Mouse (Mus musculus) embryo, embryonic 11 days (tissue): ENCODE results near the gene Ppp1r2.

Experiments
- DNase-seq: peaks from one replicate; pipeline ENCODE4 v3.0.0-alpha.2; 2015

Gene Ppp1r2

GRCm38 (mm10) chr16:31233167-31233498 is 41.9 kb downstream of the Ppp1r2 start:
- DNase-seq: no peak

GRCm38 (mm10) chr16:31232491-31233166 is 42.4 kb downstream of the Ppp1r2 start:
- no peak for DNase-seq

DNA sequence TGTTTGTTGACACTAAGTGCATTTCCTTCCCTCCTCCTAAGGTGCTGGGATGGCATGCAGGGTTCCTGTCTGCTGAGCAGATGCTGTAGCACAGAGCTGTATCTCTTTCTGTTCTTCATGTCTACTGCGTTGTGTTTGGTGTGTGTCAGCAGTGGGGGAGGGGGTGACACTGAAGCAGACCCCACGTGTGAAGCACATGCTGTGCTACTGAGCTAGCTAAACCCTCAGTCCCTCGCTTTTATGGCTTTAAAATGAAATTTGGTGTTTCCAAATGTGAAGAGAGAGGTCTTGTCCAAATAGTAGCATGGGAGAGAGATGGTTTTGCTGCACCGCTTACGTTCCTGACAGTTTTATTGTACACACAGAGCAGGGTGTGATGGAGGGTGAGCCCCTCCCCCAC is 43.5 kb downstream of the Ppp1r2 start:
- DNase-seq: no peak

GRCm38 (mm10) chr16:31227746-31228145 is 47.3 kb downstream of the Ppp1r2 start:
- no peak for DNase-seq

DNA sequence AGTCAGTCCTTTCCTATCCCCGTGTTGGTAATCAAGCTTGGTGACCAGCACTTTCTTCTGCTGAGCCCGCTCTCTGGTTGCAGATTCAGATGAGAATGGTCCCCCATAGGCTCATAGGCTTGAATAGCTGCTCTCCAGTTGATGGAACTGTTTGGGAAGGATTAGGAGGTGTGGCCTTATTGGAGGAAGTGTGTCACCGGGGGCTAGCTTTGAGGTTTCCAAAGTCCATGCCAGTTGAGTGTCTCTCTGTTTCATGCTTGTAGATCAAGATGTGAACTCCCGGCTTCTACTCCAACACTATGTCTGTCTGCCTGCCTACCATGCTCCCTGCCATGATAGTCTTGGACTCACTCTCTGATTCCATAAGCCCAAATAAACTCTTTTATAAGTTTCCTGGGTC is 59.8 kb downstream of the Ppp1r2 start:
- no peak for DNase-seq

DNA sequence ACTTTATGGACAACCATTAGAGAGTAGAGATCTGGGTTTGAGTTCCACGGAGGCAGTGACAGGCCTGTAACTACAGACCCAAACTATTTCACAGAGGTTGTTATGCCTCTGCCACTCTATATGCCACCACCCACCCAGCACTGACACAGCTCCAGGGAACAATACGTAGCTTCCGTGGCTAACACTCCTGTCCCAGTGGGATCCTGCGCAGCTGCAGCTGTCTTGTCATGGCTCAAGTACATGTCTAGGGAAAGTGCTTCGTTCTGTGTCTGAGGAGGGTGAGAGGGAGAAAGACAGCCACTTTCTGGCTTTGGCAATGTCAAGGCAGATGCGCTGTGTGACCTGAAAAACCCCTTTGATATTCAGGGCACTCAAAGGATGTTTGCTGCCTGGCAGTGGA is 61.6 kb downstream of the Ppp1r2 start:
- DNase-seq: no peak

- no peak for DNase-seq
These were observed 63.6 kb downstream of the Ppp1r2 start for GRCm38 (mm10) chr16:31211503-31211902.

- no peak for DNase-seq
These were observed 64.6 kb downstream of the Ppp1r2 start for GRCm38 (mm10) chr16:31210453-31210852.

DNA sequence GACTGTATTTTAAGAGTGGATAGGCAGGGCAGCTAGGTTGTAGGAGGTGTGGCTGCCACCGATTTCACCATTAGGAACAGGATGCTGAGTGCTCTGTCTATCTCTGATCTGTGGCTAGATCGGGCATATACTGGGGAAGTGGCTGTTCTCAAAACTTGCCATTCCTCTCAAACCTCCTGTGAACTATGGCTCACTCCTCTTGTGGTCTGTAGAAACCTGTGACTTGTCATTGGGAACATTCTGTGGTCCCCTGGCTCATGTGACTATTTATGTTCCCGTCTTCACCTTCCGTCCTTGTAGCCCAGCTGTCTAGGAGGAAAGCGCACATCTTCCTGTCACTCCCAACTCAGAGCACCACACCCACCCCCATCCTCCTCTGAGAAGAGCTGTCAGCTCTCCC is 65.2 kb downstream of the Ppp1r2 start:
- no peak for DNase-seq

DNA sequence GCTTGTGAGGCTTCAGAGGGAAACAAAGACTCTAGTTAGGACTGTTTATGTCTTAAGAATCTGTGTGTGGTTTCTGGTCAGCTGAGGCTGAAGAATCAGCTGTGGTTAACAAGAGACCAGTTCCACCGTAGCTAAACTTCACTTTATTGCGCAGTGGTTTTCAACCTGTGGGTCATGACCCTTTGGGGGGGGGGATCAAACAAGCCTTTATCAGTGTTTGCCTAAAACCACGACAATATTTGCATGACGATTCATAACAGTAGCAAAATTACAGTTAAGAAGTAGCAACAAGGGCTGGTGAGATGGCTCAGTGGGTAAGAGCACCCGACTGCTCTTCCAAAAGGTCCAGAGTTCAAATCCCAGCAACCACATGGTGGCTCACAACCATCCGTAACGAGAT is 69.4 kb downstream of the Ppp1r2 start:
- DNase-seq: no peak

DNA sequence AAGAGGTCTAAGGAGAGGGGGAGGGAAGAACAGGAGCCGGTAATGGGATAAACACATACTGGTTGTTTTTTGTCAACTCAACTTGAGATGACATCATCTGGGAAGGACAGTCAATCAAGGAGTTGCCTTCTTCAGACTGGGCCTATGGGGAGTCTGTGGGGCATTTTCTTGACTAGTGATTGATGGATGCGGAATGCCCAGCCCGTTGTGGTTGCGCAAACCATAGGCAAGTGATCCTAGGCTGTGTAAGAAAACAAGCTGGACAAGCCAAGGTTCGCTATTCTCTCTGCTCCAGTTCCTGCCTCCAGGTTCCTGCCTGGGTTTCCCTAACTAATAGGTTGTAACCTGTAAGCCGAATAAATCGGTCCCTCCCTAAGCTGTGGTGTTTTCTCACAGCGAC is 69.9 kb downstream of the Ppp1r2 start:
- no peak for DNase-seq

GRCm38 (mm10) chr16:31204216-31204615 is 70.9 kb downstream of the Ppp1r2 start:
- no peak for DNase-seq

- no peak for DNase-seq
These were observed 73.4 kb downstream of the Ppp1r2 start for GRCm38 (mm10) chr16:31201704-31202103.
